Mouse (Mus musculus): ENCODE data around the gene Krt25. TPM values are rescaled to one million over a fixed set of nuclear protein-coding genes. Genes with fewer than 3 reads are reported as not detected.

Gene Krt25
- polyA plus RNA-seq, 1 experiment from 2014 or later = not detected

DNA sequence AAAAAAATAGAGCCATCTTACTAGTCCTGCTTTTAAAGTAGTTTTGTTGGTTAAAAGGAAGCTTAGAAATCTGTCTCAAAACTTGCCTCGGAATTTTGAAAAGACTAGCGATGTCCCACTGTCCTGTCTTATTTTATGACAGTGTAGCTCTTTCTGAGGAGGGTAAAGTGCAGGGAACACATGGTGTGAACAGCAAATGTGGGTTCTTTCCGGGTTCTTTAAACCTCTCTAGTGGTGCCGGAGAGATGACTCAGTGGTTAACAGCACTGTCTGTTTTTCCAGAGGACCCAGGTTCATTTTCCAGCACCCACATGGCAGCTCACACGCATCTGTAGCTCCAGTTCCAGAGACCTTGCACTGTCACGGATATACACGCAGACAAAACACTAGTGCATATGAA lies 53.6 kb downstream of the Krt25 start:
- WGBS = 79% methylated on average over 7 of the region's 7 CpGs
- Histone ChIP-seq H3K4me1 (peaks cover 12% of the 10 kb centered on the region; the same call in 1 of the 2 replicates), H3K27ac (no peak overlapping the region), H3K4me3 (no peak overlapping the region), H3K36me3 (no peaks in the 10 kb centered on the region), H3K9me3 (replicated peaks) (no peaks in the 10 kb centered on the region), H3K27me3 (ENCODE audit: low read depth, poor library complexity, severe bottlenecking) (no peaks in the 10 kb centered on the region)
- no peak for DNase-seq (ENCODE audit: low spot score)

- 66% methylated on average over 9 of the region's 9 CpGs for WGBS
- no peaks in the 10 kb centered on the region for H3K27me3 ChIP-seq (ENCODE audit: low read depth, poor library complexity, severe bottlenecking)
- peaks cover 9% of the 10 kb centered on the region; the same call in 1 of the 2 replicates for H3K4me1 ChIP-seq
- H3K4me3 ChIP-seq = no peak overlapping the region
- no peak for DNase-seq (ENCODE audit: low spot score)
- no peaks in the 10 kb centered on the region for H3K36me3 ChIP-seq
- no peak overlapping the region for H3K27ac ChIP-seq
- no peaks in the 10 kb centered on the region for H3K9me3 ChIP-seq (replicated peaks)
These were observed 57.0 kb downstream of the Krt25 start for GRCm38 (mm10) chr11:99265796-99266195.

Other genes with a start within 250 kb of the Krt25 start
- 0.74 and 1.4 TPM in 2 replicates for gene Tns4, start 233.6 kb downstream of the Krt25 start, polyA plus RNA-seq (2016; fragmentation: Nextera tagmentation; extraction: Ambion mirVana)
- 0.82 and 1.3 TPM in 2 replicates for gene Ccr7, start 167.9 kb downstream of the Krt25 start, polyA plus RNA-seq (2016; fragmentation: Nextera tagmentation; extraction: Ambion mirVana)
- 352 and 394 TPM in 2 replicates for gene Smarce1, start 91.9 kb downstream of the Krt25 start, polyA plus RNA-seq (2016; fragmentation: Nextera tagmentation; extraction: Ambion mirVana)
- gene Krt222, start 78.9 kb downstream of the Krt25 start, polyA plus RNA-seq (2016; fragmentation: Nextera tagmentation; extraction: Ambion mirVana) = 0.20 and 0.25 TPM in 2 replicates
- gene Krt24, start 37.7 kb downstream of the Krt25 start, polyA plus RNA-seq (2016; fragmentation: Nextera tagmentation; extraction: Ambion mirVana) = 0.23 TPM in 1 of 2 replicates, not detected in the other
- gene Krt26, start 15.0 kb upstream of the Krt25 start, polyA plus RNA-seq (2016; fragmentation: Nextera tagmentation; extraction: Ambion mirVana) = not detected in 2 replicates
- not detected in 2 replicates for gene Krt27, start 28.2 kb upstream of the Krt25 start, polyA plus RNA-seq (2016; fragmentation: Nextera tagmentation; extraction: Ambion mirVana)
- 0.11 and 0.20 TPM in 2 replicates for gene Krt28, start 52.0 kb upstream of the Krt25 start, polyA plus RNA-seq (2016; fragmentation: Nextera tagmentation; extraction: Ambion mirVana)
- 18.7 and 20.5 TPM in 2 replicates for gene Krt10, start 66.4 kb upstream of the Krt25 start, polyA plus RNA-seq (2016; fragmentation: Nextera tagmentation; extraction: Ambion mirVana)
- not detected in 2 replicates for gene Krt12, start 99.3 kb upstream of the Krt25 start, polyA plus RNA-seq (2016; fragmentation: Nextera tagmentation; extraction: Ambion mirVana)
- gene Krt20, start 115.2 kb upstream of the Krt25 start, polyA plus RNA-seq (2016; fragmentation: Nextera tagmentation; extraction: Ambion mirVana) = 0.26 and 0.59 TPM in 2 replicates
- gene Krt23, start 170.2 kb upstream of the Krt25 start, polyA plus RNA-seq (2016; fragmentation: Nextera tagmentation; extraction: Ambion mirVana) = 0.81 and 1.4 TPM in 2 replicates
- 0.16 and 0.20 TPM in 2 replicates for gene Krt39, start 198.4 kb upstream of the Krt25 start, polyA plus RNA-seq (2016; fragmentation: Nextera tagmentation; extraction: Ambion mirVana)
- gene Krt40, start 220.2 kb upstream of the Krt25 start, polyA plus RNA-seq (2016; fragmentation: Nextera tagmentation; extraction: Ambion mirVana) = not detected in 2 replicates
- gene Krtap3-3, start 227.9 kb upstream of the Krt25 start, polyA plus RNA-seq (2016; fragmentation: Nextera tagmentation; extraction: Ambion mirVana) = not detected in 2 replicates
- gene Krtap3-2, start 233.9 kb upstream of the Krt25 start, polyA plus RNA-seq (2016; fragmentation: Nextera tagmentation; extraction: Ambion mirVana) = not detected in 2 replicates
- not detected in 2 replicates for gene Gm11939, start 236.5 kb upstream of the Krt25 start, polyA plus RNA-seq (2016; fragmentation: Nextera tagmentation; extraction: Ambion mirVana)
- not detected in 2 replicates for gene Krtap3-1, start 243.7 kb upstream of the Krt25 start, polyA plus RNA-seq (2016; fragmentation: Nextera tagmentation; extraction: Ambion mirVana)